Mouse (Mus musculus) MEL (cell line): ENCODE results near the gene Sds.

Experiments used
- CHD1 ChIP-seq: IDR thresholded peaks from 2 replicates; pipeline ENCODE4 v1.6.1; 2012; ENCODE audit warnings: low read depth, mild to moderate bottlenecking, inconsistent platforms, low read length, improper control_type of control experiment
- CHD2 ChIP-seq: IDR thresholded peaks from 2 replicates; pipeline ENCODE4 v1.6.1; 2011; ENCODE audit warnings: low read length, improper control_type of control experiment
- CTCF ChIP-seq, 3 experiments: IDR thresholded peaks in 2 of 3; conservative IDR thresholded peaks in 1 of 3; 2 replicates each; pipeline ENCODE4 v1.5.1; 2011 to 2012; ENCODE audit warnings: low read length in 3 of 3, low read depth in 2 of 3, mild to moderate bottlenecking in 2 of 3, improper control_type of control experiment in 1 of 3, inconsistent platforms in 1 of 3, mixed read lengths in 1 of 3, moderate library complexity in 1 of 3; ENCODE audit not compliant: control insufficient read depth in 1 of 3, insufficient read depth in 1 of 3, poor library complexity in 1 of 3, severe bottlenecking in 1 of 3
- GATA1 ChIP-seq: IDR thresholded peaks from 2 replicates; pipeline ENCODE4 v1.6.1; 2011; ENCODE audit warnings: low read depth, low read length, improper control_type of control experiment
- HCFC1 ChIP-seq: IDR thresholded peaks from 2 replicates; pipeline ENCODE4 v1.6.1; 2012; ENCODE audit warnings: low read depth, mild to moderate bottlenecking, inconsistent platforms, low read length, improper control_type of control experiment, moderate library complexity
- POLR2A ChIP-seq, 2 experiments: IDR thresholded peaks; 2 replicates each; pipeline ENCODE4 v1.6.1; 2011 to 2012; ENCODE audit warnings: low read length in 2 of 2, mild to moderate bottlenecking in 2 of 2, control low read depth in 1 of 2, improper control_type of control experiment in 1 of 2, low read depth in 1 of 2, moderate library complexity in 1 of 2; ENCODE audit not compliant: control insufficient read depth in 1 of 2, insufficient read depth in 1 of 2, poor library complexity in 1 of 2
- ZNF384 ChIP-seq: IDR thresholded peaks from 2 replicates; pipeline ENCODE4 v1.6.1; 2012; ENCODE audit warnings: low read depth, mild to moderate bottlenecking, inconsistent platforms, low read length, improper control_type of control experiment

- TF ChIP-seq CTCF (IDR thresholded peaks at IDR 0.05 in 2 of 3, conservative IDR thresholded peaks at IDR 0.05 in 1 of 3; ENCODE audit: control insufficient read depth in 1 of 3, insufficient read depth in 1 of 3, low read depth in 2 of 3, low read length in 3 of 3, poor library complexity in 1 of 3, severe bottlenecking in 1 of 3) (no peak), CHD1 (no peak), POLR2A (IDR thresholded peaks at IDR 0.05; ENCODE audit: control insufficient read depth in 1 of 2, insufficient read depth in 1 of 2, low read depth in 1 of 2, low read length in 2 of 2, poor library complexity in 1 of 2) (no peak), HCFC1 (no peak), GATA1 (no peak), CHD2 (no peak), ZNF384 (no peak)
These were observed 36.7 kb downstream of the Sds start for GRCm38 (mm10) chr5:120512911-120513555.
